Mouse (Mus musculus): ENCODE measurements around the gene Zfp385a. TPM values are rescaled to one million over a fixed set of nuclear protein-coding genes. Genes with fewer than 3 reads are reported as not detected.
A peak's percentile ranks its signal among the peaks of the same experiment; 100 is the strongest.

Gene Zfp385a
- total and polyA plus RNA-seq, 2 experiments from 2014 or later, result 5.5 to 7.9 TPM

GRCm38 (mm10) chr15:103378665-103379356 lies 38.9 kb upstream of the Zfp385a start:
- Histone ChIP-seq H3K4me3 (ENCODE audit: low read depth, low read length) (no peak overlapping the region), H3K27ac (ENCODE audit: low read depth) (peak overlapping the region; percentile 54), H3K36me3 (replicated peaks; ENCODE audit: control insufficient read depth, insufficient read depth, low read length) (no peaks in the 10 kb centered on the region), H3K4me1 (ENCODE audit: control insufficient read depth, insufficient read depth) (peaks cover 42% of the 10 kb centered on the region), H3K4me2 (ENCODE audit: low read depth, low read length) (no peak overlapping the region), H3K9me3 (replicated peaks; ENCODE audit: control insufficient read depth, low read length) (no peaks in the 10 kb centered on the region), H3K27me3 (ENCODE audit: control insufficient read depth, insufficient read depth, low read length) (no peaks in the 10 kb centered on the region), H3K9ac (replicated peaks; ENCODE audit: low read depth, low read length) (no peak overlapping the region; the same call in 1 of the 2 replicates)
- TF ChIP-seq EP300 (IDR thresholded peaks at IDR 0.05; ENCODE audit: low read depth) (no peak), CTCF (IDR thresholded peaks at IDR 0.05; ENCODE audit: low read depth) (no peak)
- peak; percentile 70 for DNase-seq (ENCODE audit: low spot score)
- WGBS, result 18% methylated on average over 3 of the region's 3 CpGs
- ATAC-seq (ENCODE audit: insufficient read depth, low read depth), result peak; percentile 20; the same call in 1 of the 2 replicates

DNA sequence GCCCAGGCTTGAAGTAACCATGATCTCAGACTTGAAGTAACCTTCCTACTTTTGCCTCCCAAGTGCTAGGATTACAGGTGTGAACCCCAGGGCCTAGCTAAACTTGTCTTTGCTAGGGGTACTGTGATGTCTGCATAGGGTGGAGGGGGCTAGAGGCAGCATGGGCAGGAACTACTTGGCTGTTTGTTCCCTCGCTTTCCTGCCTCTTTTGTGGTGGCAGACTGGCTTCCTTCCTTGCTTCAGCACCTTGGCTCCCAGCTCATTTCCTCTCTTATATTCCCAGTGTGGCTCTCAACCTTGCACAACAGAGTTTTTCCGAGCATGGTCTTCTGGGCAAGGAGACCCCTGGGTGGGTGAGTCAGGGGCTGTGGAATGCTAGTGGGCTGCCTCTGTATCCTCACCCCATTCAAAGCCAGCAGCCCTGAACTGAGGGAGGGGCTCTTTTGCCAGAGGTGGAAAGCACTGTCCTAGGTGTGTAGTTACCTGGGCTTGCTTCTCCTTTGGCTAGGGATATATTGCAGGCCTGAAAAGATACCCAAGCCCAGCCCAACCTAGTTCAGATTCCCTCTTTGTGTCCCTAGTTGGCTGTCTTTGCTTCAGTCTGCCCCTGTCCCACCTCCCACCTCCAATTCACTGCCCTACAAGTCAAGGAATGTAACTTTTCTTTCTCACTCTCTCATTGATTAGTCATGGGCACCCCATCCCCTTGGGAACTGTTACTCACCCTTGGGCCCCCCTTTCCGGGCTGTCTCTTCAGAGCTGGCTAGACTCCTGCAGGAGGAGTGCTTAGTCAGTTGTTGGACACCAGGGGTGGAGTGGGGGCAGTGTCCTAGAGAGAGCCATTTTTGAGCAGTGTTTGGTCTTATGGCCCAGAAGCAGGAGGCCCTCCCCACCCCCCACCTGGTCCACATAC lies 38.1 kb upstream of the Zfp385a start:
- no peak overlapping the region for H3K4me2 ChIP-seq (ENCODE audit: low read depth, low read length)
- ATAC-seq (ENCODE audit: insufficient read depth, low read depth) (0 out of 2 replicates have a peak, but pooled peaks have one; percentile 4), DNase-seq (ENCODE audit: low spot score) (no peak)
- WGBS, result 53% methylated on average over 3 of the region's 3 CpGs
- H3K36me3 ChIP-seq (replicated peaks; ENCODE audit: control insufficient read depth, insufficient read depth, low read length), result no peaks in the 10 kb centered on the region
- H3K27me3 ChIP-seq (ENCODE audit: control insufficient read depth, insufficient read depth, low read length), result no peaks in the 10 kb centered on the region
- H3K4me3 ChIP-seq (ENCODE audit: low read depth, low read length), result no peak overlapping the region
- peak overlapping the region; percentile 54 for H3K27ac ChIP-seq (ENCODE audit: low read depth)
- peaks cover 34% of the 10 kb centered on the region for H3K4me1 ChIP-seq (ENCODE audit: control insufficient read depth, insufficient read depth)
- TF ChIP-seq EP300 (IDR thresholded peaks at IDR 0.05; ENCODE audit: low read depth) (no peak), CTCF (IDR thresholded peaks at IDR 0.05; ENCODE audit: low read depth) (no peak)
- H3K9me3 ChIP-seq (replicated peaks; ENCODE audit: control insufficient read depth, low read length), result no peaks in the 10 kb centered on the region
- H3K9ac ChIP-seq (replicated peaks; ENCODE audit: low read depth, low read length), result no peak overlapping the region; the same call in 1 of the 2 replicates

- Histone ChIP-seq H3K9ac (replicated peaks; ENCODE audit: low read depth, low read length) (no peak overlapping the region), H3K27ac (ENCODE audit: low read depth) (0 out of 2 replicates have a peak overlapping the region, but pooled peaks have one; percentile 21), H3K4me3 (ENCODE audit: low read depth, low read length) (no peak overlapping the region), H3K36me3 (replicated peaks; ENCODE audit: control insufficient read depth, insufficient read depth, low read length) (no peaks in the 10 kb centered on the region), H3K4me2 (ENCODE audit: low read depth, low read length) (no peak overlapping the region), H3K4me1 (ENCODE audit: control insufficient read depth, insufficient read depth) (peaks cover 31% of the 10 kb centered on the region), H3K9me3 (replicated peaks; ENCODE audit: control insufficient read depth, low read length) (no peaks in the 10 kb centered on the region), H3K27me3 (ENCODE audit: control insufficient read depth, insufficient read depth, low read length) (no peaks in the 10 kb centered on the region)
- ATAC-seq (ENCODE audit: insufficient read depth, low read depth) (peak; percentile 58; the same call in 1 of the 2 replicates), DNase-seq (ENCODE audit: low spot score) (peak; percentile 68)
- no peak for TF ChIP-seq CTCF (IDR thresholded peaks at IDR 0.05; ENCODE audit: low read depth)
- 0 out of 2 replicates have a peak, but pooled peaks have one; percentile 39 for TF ChIP-seq EP300 (IDR thresholded peaks at IDR 0.05; ENCODE audit: low read depth)
- 27% methylated on average over 8 of the region's 8 CpGs for WGBS
Measured at GRCm38 (mm10) chr15:103376837-103377269, 37.0 kb upstream of the Zfp385a start.

DNA sequence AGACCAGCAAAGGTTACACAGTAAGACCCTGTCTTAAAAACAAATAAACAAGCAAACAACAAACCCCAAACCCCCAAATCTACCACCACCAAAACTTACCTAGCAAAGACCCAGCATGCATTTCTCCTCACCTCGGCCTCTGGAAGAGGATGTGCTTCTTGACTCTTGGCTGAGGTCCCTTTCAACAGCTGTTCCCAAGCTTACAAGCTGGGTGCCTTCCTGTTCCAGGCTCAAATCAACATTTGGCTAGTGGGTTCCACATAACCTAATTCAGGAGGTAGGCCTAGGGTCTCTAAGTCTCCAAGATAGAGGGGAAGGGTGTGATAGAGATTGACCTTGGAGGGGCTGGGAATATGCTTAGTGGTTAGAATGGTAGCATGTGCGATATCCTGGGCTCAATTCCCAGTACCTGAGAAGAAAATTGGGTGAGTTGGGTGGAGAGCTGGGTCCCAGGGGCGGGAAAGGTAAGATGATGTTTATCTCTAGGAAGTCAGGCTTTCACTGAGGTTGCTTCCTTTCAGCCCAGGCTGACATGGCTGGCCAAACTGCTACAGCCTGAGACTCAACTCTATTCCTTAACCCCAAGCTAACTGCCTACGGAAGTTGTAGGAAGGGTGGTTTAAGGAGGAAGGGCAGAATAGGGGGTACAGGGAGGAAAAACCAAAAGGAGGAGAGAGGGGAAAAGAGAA lies 35.4 kb upstream of the Zfp385a start:
- TF ChIP-seq CTCF (IDR thresholded peaks at IDR 0.05; ENCODE audit: low read depth) (no peak), EP300 (IDR thresholded peaks at IDR 0.05; ENCODE audit: low read depth) (no peak)
- Histone ChIP-seq H3K4me1 (ENCODE audit: control insufficient read depth, insufficient read depth) (peaks cover 43% of the 10 kb centered on the region), H3K4me3 (ENCODE audit: low read depth, low read length) (no peak overlapping the region), H3K27me3 (ENCODE audit: control insufficient read depth, insufficient read depth, low read length) (no peaks in the 10 kb centered on the region), H3K9me3 (replicated peaks; ENCODE audit: control insufficient read depth, low read length) (no peaks in the 10 kb centered on the region), H3K36me3 (replicated peaks; ENCODE audit: control insufficient read depth, insufficient read depth, low read length) (no peaks in the 10 kb centered on the region), H3K27ac (ENCODE audit: low read depth) (no peak overlapping the region), H3K9ac (replicated peaks; ENCODE audit: low read depth, low read length) (no peak overlapping the region), H3K4me2 (ENCODE audit: low read depth, low read length) (no peak overlapping the region)
- DNase-seq (ENCODE audit: low spot score), result no peak
- 91% methylated on average over 4 of the region's 4 CpGs for WGBS
- no peak for ATAC-seq (ENCODE audit: insufficient read depth, low read depth)

DNA sequence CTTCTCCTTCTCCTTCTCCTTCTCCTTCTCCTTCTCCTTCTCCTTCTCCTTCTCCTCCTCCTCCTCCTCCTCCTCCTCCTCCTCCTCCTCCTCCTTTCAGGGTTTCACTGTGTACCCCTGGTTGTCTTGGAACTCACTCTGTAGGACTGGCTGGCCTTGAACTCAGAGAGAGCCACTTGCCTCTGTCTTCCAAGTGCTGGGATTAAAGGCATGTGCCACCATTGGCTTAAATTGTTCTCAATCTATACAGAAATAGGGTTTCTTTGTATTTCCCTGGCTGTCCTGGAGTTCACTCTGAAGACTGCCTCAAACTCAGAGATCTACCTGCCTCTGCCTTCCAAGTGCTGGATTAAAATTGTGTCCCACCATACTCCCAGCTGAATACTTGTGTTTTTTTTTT lies 32.6 kb upstream of the Zfp385a start:
- Histone ChIP-seq H3K27ac (ENCODE audit: low read depth) (no peak overlapping the region), H3K4me3 (ENCODE audit: low read depth, low read length) (no peak overlapping the region), H3K27me3 (ENCODE audit: control insufficient read depth, insufficient read depth, low read length) (no peaks in the 10 kb centered on the region), H3K9me3 (replicated peaks; ENCODE audit: control insufficient read depth, low read length) (no peaks in the 10 kb centered on the region), H3K4me1 (ENCODE audit: control insufficient read depth, insufficient read depth) (peaks cover 25% of the 10 kb centered on the region), H3K36me3 (replicated peaks; ENCODE audit: control insufficient read depth, insufficient read depth, low read length) (no peaks in the 10 kb centered on the region), H3K4me2 (ENCODE audit: low read depth, low read length) (no peak overlapping the region), H3K9ac (replicated peaks; ENCODE audit: low read depth, low read length) (no peak overlapping the region)
- ATAC-seq (ENCODE audit: insufficient read depth, low read depth) (no peak), DNase-seq (ENCODE audit: low spot score) (no peak)
- TF ChIP-seq CTCF (IDR thresholded peaks at IDR 0.05; ENCODE audit: low read depth) (no peak), EP300 (IDR thresholded peaks at IDR 0.05; ENCODE audit: low read depth) (no peak)

Measured in heart, postnatal 0 days (tissue).